Mouse (Mus musculus) embryonic facial prominence, embryonic 15.5 days (tissue): ENCODE data around the gene Cmah. TPM values are rescaled to one million over a fixed set of nuclear protein-coding genes. Genes with fewer than 3 reads are reported as not detected.

ENCODE experiments used
- ATAC-seq: fragments of 200-750 bp; cut with Nextera tagmentation; 2 replicates; pipeline ENCODE4 v1.8.0; 2017; ENCODE audit warnings: low read depth, moderate TSS enrichment; ENCODE audit not compliant: insufficient number of reproducible peaks, low FRiP score, low TSS enrichment
- H3K27ac ChIP-seq: fragments of 300-500 bp; sonication (generic); replicated peaks from 2 replicates; pipeline ENCODE4 v1.5.1; 2015; ENCODE audit warnings: mild to moderate bottlenecking, inconsistent platforms
- H3K27me3 ChIP-seq: fragments of 300-500 bp; sonication (generic); 2 replicates; pipeline ENCODE4 v1.6.1; 2015; ENCODE audit warnings: inconsistent platforms
- H3K36me3 ChIP-seq: fragments of 300-500 bp; sonication (generic); 2 replicates; pipeline ENCODE4 v1.6.1; 2015; ENCODE audit warnings: mild to moderate bottlenecking, inconsistent platforms
- H3K4me1 ChIP-seq: fragments of 300-500 bp; sonication (generic); 2 replicates; pipeline ENCODE4 v1.6.1; 2015; ENCODE audit warnings: inconsistent platforms
- H3K4me2 ChIP-seq: fragments of 300-500 bp; sonication (generic); replicated peaks from 2 replicates; pipeline ENCODE4 v1.6.1; 2015; ENCODE audit warnings: mild to moderate bottlenecking, inconsistent platforms
- H3K4me3 ChIP-seq: fragments of 300-500 bp; sonication (generic); replicated peaks from 2 replicates; pipeline ENCODE4 v1.5.1; 2015; ENCODE audit warnings: mild to moderate bottlenecking, inconsistent platforms
- H3K9ac ChIP-seq: fragments of 300-500 bp; sonication (generic); 2 replicates; pipeline ENCODE4 v1.6.1; 2015; ENCODE audit warnings: inconsistent platforms
- H3K9me3 ChIP-seq: fragments of 300-500 bp; sonication (generic); replicated peaks from 2 replicates; pipeline ENCODE4 v1.6.1; 2016; ENCODE audit warnings: inconsistent platforms
- whole genome bisulfite sequencing: fragments of 180-500 bp; shearing (Covaris S2); methylation state at CpG from one replicate; pipeline ENCODE4 v1.1.7; 2015; 5-methylcytosine and 5-hydroxymethylcytosine counted together
- polyA plus RNA-seq: library from polyadenylated mRNA; unstranded; fragments of >200 nt; fragmentation: Nextera tagmentation; extraction: Ambion mirVana; gene quantifications from 2 replicates; pipeline ENCODE4 v1.2.1, GENCODE M21; 2015

Cmah gene
- polyA plus RNA-seq, 1 experiment from 2014 or later = 0.49 TPM

GRCm38 (mm10) chr13:24318618-24319017, 8.6 kb upstream of the Cmah start:
- no peak for ATAC-seq
- Histone ChIP-seq H3K9me3 (no peaks in the 10 kb centered on the region), H3K4me3 (no peak overlapping the region), H3K36me3 (no peaks in the 10 kb centered on the region), H3K27ac (no peak overlapping the region), H3K4me1 (no peaks in the 10 kb centered on the region), H3K27me3 (no peaks in the 10 kb centered on the region), H3K4me2 (no peak overlapping the region), H3K9ac (no peak overlapping the region)
- 4% methylated on average over 4 of the region's 4 CpGs for WGBS

- Histone ChIP-seq H3K27me3 (no peaks in the 10 kb centered on the region), H3K4me1 (no peaks in the 10 kb centered on the region), H3K27ac (no peak overlapping the region), H3K4me2 (no peak overlapping the region), H3K9ac (no peak overlapping the region), H3K36me3 (no peaks in the 10 kb centered on the region), H3K4me3 (no peak overlapping the region), H3K9me3 (no peaks in the 10 kb centered on the region)
- no peak for ATAC-seq
- 66% methylated on average over 6 of the region's 6 CpGs for WGBS
Observed at GRCm38 (mm10) chr13:24321313-24321712, 5.9 kb upstream of the Cmah start.

GRCm38 (mm10) chr13:24328036-24328817, 1.0 kb downstream of the Cmah start:
- H3K27ac ChIP-seq = no peak overlapping the region
- no peak overlapping the region for H3K9ac ChIP-seq
- no peaks in the 10 kb centered on the region for H3K9me3 ChIP-seq
- H3K36me3 ChIP-seq = no peaks in the 10 kb centered on the region
- 74% methylated on average over 9 of the region's 9 CpGs for whole genome bisulfite sequencing
- H3K4me2 ChIP-seq = no peak overlapping the region
- no peak overlapping the region for H3K4me3 ChIP-seq
- H3K4me1 ChIP-seq = no peaks in the 10 kb centered on the region
- H3K27me3 ChIP-seq = no peaks in the 10 kb centered on the region
- no peak for ATAC-seq

GRCm38 (mm10) chr13:24330128-24330527, 2.9 kb downstream of the Cmah start:
- no peak overlapping the region for H3K9ac ChIP-seq
- no peak overlapping the region for H3K4me3 ChIP-seq
- 71% methylated on average over 4 of the region's 4 CpGs for whole genome bisulfite sequencing
- H3K36me3 ChIP-seq = no peaks in the 10 kb centered on the region
- no peak overlapping the region for H3K27ac ChIP-seq
- H3K4me1 ChIP-seq = no peaks in the 10 kb centered on the region
- H3K9me3 ChIP-seq = no peaks in the 10 kb centered on the region
- no peak for ATAC-seq
- no peak overlapping the region for H3K4me2 ChIP-seq
- H3K27me3 ChIP-seq = no peaks in the 10 kb centered on the region

- H3K36me3 ChIP-seq = no peaks in the 10 kb centered on the region
- no peaks in the 10 kb centered on the region for H3K27me3 ChIP-seq
- no peak overlapping the region for H3K9ac ChIP-seq
- no peak overlapping the region for H3K4me2 ChIP-seq
- no peak overlapping the region for H3K27ac ChIP-seq
- ATAC-seq = no peak
- no peaks in the 10 kb centered on the region for H3K9me3 ChIP-seq
- no peaks in the 10 kb centered on the region for H3K4me1 ChIP-seq
- no peak overlapping the region for H3K4me3 ChIP-seq
- WGBS = 65% methylated on average over 7 of the region's 7 CpGs
Observed at GRCm38 (mm10) chr13:24330836-24331523, 3.8 kb downstream of the Cmah start.

DNA sequence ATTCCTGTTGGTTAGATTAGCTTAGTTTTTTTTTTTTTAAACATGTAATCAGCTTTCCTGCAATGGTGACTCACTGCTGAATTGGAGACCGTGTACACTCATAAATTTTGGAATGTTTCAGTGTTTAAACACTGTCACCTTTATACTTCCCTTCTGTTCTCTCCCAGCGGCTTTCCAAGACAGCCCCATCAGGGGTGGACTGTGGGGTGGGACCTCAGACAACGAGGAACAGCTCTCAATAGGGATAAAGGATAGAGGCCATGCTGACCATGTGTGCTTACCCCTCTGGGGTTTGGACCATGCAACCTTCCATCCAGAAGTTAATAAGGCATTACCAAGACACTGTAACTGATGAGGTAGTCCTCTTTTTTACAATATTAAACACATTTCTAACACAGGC, 5.3 kb downstream of the Cmah start:
- Histone ChIP-seq H3K27ac (no peak overlapping the region), H3K4me2 (no peak overlapping the region), H3K4me1 (no peaks in the 10 kb centered on the region), H3K27me3 (no peaks in the 10 kb centered on the region), H3K36me3 (no peaks in the 10 kb centered on the region), H3K9ac (no peak overlapping the region), H3K9me3 (no peaks in the 10 kb centered on the region), H3K4me3 (no peak overlapping the region)
- WGBS = 43% methylated on average over 3 of the region's 3 CpGs
- no peak for ATAC-seq

DNA sequence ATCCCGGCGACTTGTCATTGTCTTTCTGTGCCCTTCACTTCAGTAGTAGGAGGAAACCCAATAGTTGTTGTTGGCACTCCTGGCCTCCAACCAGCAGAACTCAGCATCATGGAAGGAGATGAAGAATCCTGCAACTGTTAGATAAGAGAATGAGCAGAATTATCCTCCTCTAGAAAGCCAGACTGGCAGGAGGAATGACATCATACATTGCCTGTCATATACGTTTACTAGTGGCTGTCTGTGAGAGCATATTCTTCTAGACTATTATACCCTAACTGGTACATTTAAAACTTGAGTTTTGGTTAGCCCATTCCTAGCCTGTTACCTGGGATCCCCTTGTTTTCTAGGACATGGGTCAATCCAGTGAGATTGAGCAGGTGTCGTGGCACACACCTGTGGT, 9.6 kb downstream of the Cmah start:
- Histone ChIP-seq H3K27me3 (no peaks in the 10 kb centered on the region), H3K9ac (no peak overlapping the region), H3K9me3 (no peaks in the 10 kb centered on the region), H3K36me3 (no peaks in the 10 kb centered on the region), H3K4me1 (no peaks in the 10 kb centered on the region), H3K4me3 (no peak overlapping the region), H3K27ac (no peak overlapping the region), H3K4me2 (no peak overlapping the region)
- ATAC-seq = no peak
- WGBS = 79% methylated on average over 4 of the region's 4 CpGs

- Histone ChIP-seq H3K4me3 (no peak overlapping the region), H3K9me3 (no peaks in the 10 kb centered on the region), H3K36me3 (no peaks in the 10 kb centered on the region), H3K27me3 (no peaks in the 10 kb centered on the region), H3K9ac (no peak overlapping the region), H3K4me1 (no peaks in the 10 kb centered on the region), H3K4me2 (no peak overlapping the region), H3K27ac (no peak overlapping the region)
- 45% methylated on average over 3 of the region's 3 CpGs for WGBS
- ATAC-seq = no peak
Observed at GRCm38 (mm10) chr13:24337874-24338273, 10.7 kb downstream of the Cmah start.

DNA sequence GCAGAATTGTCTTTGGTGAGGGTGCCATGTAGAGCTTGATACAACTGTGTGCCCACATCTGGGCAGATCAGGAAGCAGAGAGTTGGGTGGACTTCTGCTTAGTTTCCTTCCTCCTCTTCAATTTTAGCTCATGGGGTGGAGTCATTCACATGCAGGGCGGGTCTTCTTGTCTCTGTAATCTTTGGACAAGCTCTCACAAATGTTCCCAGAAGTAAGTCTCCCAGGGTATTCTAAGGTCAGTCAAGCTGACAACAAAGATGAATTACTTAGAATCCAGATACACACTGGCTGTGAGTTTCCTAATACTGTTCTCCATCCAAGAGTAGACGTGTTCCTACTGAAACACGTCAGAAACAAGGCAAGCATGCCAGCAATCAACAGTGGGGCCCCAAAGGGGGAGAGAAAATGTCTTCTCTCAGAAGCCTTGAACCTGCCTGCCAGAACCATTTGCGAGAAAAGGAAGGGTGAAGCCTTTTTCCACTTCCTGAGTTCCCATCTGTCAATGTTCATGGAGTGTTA, 11.2 kb downstream of the Cmah start:
- no peak for ATAC-seq
- Histone ChIP-seq H3K9ac (no peak overlapping the region), H3K36me3 (no peaks in the 10 kb centered on the region), H3K9me3 (no peaks in the 10 kb centered on the region), H3K4me1 (no peaks in the 10 kb centered on the region), H3K27ac (no peak overlapping the region), H3K4me2 (no peak overlapping the region), H3K27me3 (no peaks in the 10 kb centered on the region), H3K4me3 (no peak overlapping the region)
- 56% methylated on average over 4 of the region's 4 CpGs for WGBS

- Histone ChIP-seq H3K9ac (no peak overlapping the region), H3K27ac (no peak overlapping the region), H3K4me1 (no peaks in the 10 kb centered on the region), H3K4me3 (no peak overlapping the region), H3K27me3 (no peaks in the 10 kb centered on the region), H3K36me3 (no peaks in the 10 kb centered on the region), H3K4me2 (no peak overlapping the region), H3K9me3 (no peaks in the 10 kb centered on the region)
- no peak for ATAC-seq
Observed at GRCm38 (mm10) chr13:24339907-24340306, 12.7 kb downstream of the Cmah start.

DNA sequence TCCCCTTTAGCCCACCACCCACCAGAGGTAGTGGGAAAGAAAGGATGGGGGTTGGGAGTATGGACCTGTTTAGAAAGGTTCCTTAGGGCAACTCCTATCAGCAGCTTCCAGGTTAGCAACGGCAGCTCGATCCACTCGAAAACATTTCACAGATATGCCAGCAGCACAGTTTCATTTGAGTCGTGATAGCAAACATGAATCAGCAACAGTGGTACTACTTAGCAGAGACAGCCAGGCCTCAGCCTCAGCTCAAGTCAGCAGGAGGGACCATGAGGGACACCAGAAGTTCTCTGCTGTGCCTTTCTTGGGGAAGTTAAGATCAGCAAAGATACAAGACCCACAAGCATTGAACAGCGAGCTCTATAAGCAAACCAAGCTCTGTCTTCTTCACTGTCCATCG, 13.3 kb downstream of the Cmah start:
- Histone ChIP-seq H3K9ac (no peak overlapping the region), H3K27ac (no peak overlapping the region), H3K9me3 (no peaks in the 10 kb centered on the region), H3K27me3 (no peaks in the 10 kb centered on the region), H3K4me1 (no peaks in the 10 kb centered on the region), H3K4me3 (no peak overlapping the region), H3K4me2 (no peak overlapping the region), H3K36me3 (no peaks in the 10 kb centered on the region)
- ATAC-seq = no peak
- WGBS = 86% methylated on average over 6 of the region's 6 CpGs
